7 mouse cellular contexts compared by ENCODE assay signal in the genomic region with DNA sequence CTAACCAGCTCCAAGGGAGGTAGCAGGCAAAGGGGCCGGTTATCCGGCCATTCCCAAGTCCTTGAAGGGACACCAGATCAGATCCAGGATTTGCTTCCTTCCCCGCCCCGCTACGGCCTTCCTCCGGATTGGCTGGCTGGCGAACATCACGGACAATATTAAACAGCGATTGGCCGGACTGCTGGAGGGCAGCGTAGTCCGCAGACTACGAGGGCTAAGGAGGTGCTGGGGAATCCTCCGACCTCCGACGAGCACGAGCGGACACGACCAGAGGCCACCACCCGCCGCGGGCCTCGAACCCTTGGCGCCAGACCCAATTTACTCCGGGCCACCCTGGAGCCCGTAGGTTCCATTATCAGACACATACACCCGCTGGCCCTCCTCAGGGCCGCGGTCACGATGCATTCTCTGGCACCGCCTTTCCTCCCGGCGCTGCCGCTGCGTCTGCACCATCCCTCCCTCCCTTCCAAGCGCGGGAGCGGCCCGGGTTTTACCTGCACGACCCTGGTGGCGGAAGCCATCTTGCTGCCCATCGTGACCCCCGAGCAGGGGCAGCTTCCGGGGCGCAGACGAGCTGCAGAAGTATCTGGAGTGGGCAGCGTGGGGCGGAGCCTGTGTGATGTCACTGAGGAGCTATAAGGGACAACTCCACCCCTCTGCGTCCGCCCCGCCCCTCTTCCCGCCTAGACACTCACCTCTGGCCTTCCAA. TPM values are rescaled to one million over a fixed set of nuclear protein-coding genes. Genes with fewer than 3 reads are reported as not detected.
A peak's percentile ranks its signal among the peaks of the same experiment; 100 is the strongest.
DNase-seq lines count a peak whose midpoint lies in the region; ATAC-seq lines count a peak whose summit lies in the region.

A gene (minus strand): TSS at position 624 of the 709 bp plus-strand sequence.

- peak within 1 kb of the TSS; percentile 81 for H3K4me3 ChIP-seq in embryonic facial prominence, embryonic 11.5 days (ENCODE audit: low read depth, low read length)
- H3K4me3 ChIP-seq in limb, embryonic 11.5 days (ENCODE audit: low read depth, low read length): peak within 1 kb of the TSS; percentile 80
- H3K4me3 ChIP-seq in midbrain, embryonic 14.5 days (replicated peaks; ENCODE audit: low read depth, low read length): peak within 1 kb of the TSS; percentile 72

- peak; percentile 93 for ATAC-seq in embryonic facial prominence, embryonic 11.5 days (replicated peaks; ENCODE audit: insufficient number of reproducible peaks, low FRiP score, low TSS enrichment, low read depth)
- peak; percentile 94 for ATAC-seq in limb, embryonic 11.5 days (ENCODE audit: insufficient number of reproducible peaks, low FRiP score, low TSS enrichment, low read depth)
- peak; percentile 97 for ATAC-seq in midbrain, embryonic 14.5 days (ENCODE audit: low FRiP score, low TSS enrichment)

- peak within 1 kb of the TSS; percentile 72 for H3K9ac ChIP-seq in embryonic facial prominence, embryonic 11.5 days (replicated peaks; ENCODE audit: low read length)
- H3K9ac ChIP-seq in limb, embryonic 11.5 days (ENCODE audit: low read length): peak within 1 kb of the TSS; percentile 70
- peak within 1 kb of the TSS; percentile 87 for H3K9ac ChIP-seq in midbrain, embryonic 14.5 days (replicated peaks; ENCODE audit: low read length)

- H3K9me3 ChIP-seq in embryonic facial prominence, embryonic 11.5 days (replicated peaks; ENCODE audit: control insufficient read depth, low read length): no peaks in the 10 kb centered on the region
- H3K9me3 ChIP-seq in limb, embryonic 11.5 days (ENCODE audit: control insufficient read depth, low read length): no peaks in the 10 kb centered on the region
- no peaks in the 10 kb centered on the region for H3K9me3 ChIP-seq in midbrain, embryonic 14.5 days (ENCODE audit: control insufficient read depth, low read length)

- WGBS in embryonic facial prominence, embryonic 11.5 days: under 1% methylated on average over 52 of the region's 52 CpGs
- under 1% methylated on average over 52 of the region's 52 CpGs for WGBS in limb, embryonic 11.5 days
- under 1% methylated on average over 52 of the region's 52 CpGs for WGBS in midbrain, embryonic 14.5 days

- DNase-seq in adrenal gland, postnatal 14 days: peak; percentile 96
- peak; percentile 93 for DNase-seq in embryonic facial prominence, embryonic 11.5 days (ENCODE audit: low spot score)
- DNase-seq in heart, adult 11 months: peak; percentile 100
- peak; percentile 97 for DNase-seq in kidney, adult 18-20 months
- peak; percentile 93 for DNase-seq in limb, embryonic 11.5 days (ENCODE audit: low spot score)
- DNase-seq in midbrain, embryonic 14.5 days: peak; percentile 93
- peak; percentile 91 to 97 for DNase-seq in spleen, adult 18-20 months

- no peaks in the 10 kb centered on the region for H3K27me3 ChIP-seq in embryonic facial prominence, embryonic 11.5 days (ENCODE audit: control insufficient read depth, insufficient read depth, low read length)
- no peaks in the 10 kb centered on the region for H3K27me3 ChIP-seq in limb, embryonic 11.5 days (ENCODE audit: control insufficient read depth, insufficient read depth, low read length)
- H3K27me3 ChIP-seq in midbrain, embryonic 14.5 days (ENCODE audit: control insufficient read depth, insufficient read depth, low read length): no peaks in the 10 kb centered on the region

- H3K4me1 ChIP-seq in embryonic facial prominence, embryonic 11.5 days (ENCODE audit: control insufficient read depth, insufficient read depth, low read length): 0 out of 2 replicates have a peak, but pooled peaks cover 2% of the 10 kb centered on the region
- H3K4me1 ChIP-seq in limb, embryonic 11.5 days (ENCODE audit: control insufficient read depth, insufficient read depth, low read length): no peaks in the 10 kb centered on the region
- H3K4me1 ChIP-seq in midbrain, embryonic 14.5 days (ENCODE audit: control insufficient read depth, insufficient read depth, low read length): peaks cover 3% of the 10 kb centered on the region; the same call in 1 of the 2 replicates

- H3K27ac ChIP-seq in embryonic facial prominence, embryonic 11.5 days (replicated peaks; ENCODE audit: low read depth, low read length): peak within 1 kb of the TSS; percentile 91
- H3K27ac ChIP-seq in limb, embryonic 11.5 days (replicated peaks; ENCODE audit: low read depth, low read length): peak within 1 kb of the TSS; percentile 80
- peak within 1 kb of the TSS; percentile 96 for H3K27ac ChIP-seq in midbrain, embryonic 14.5 days (replicated peaks; ENCODE audit: low read depth, low read length)

- H3K36me3 ChIP-seq in embryonic facial prominence, embryonic 11.5 days (replicated peaks; ENCODE audit: control insufficient read depth, insufficient read depth, low read depth, low read length): no peaks in the 10 kb centered on the region
- H3K36me3 ChIP-seq in limb, embryonic 11.5 days (ENCODE audit: control insufficient read depth, insufficient read depth, low read length): no peaks in the 10 kb centered on the region; the same call in 1 of the 2 replicates
- H3K36me3 ChIP-seq in midbrain, embryonic 14.5 days (ENCODE audit: control insufficient read depth, insufficient read depth, low read length): peaks cover 7% of the 10 kb centered on the region; the same call in 1 of the 2 replicates

- H3K4me2 ChIP-seq in embryonic facial prominence, embryonic 11.5 days (ENCODE audit: low read depth, low read length): peak within 1 kb of the TSS; percentile 44
- peak within 1 kb of the TSS; percentile 43 for H3K4me2 ChIP-seq in limb, embryonic 11.5 days (ENCODE audit: low read depth, severe bottlenecking)
- H3K4me2 ChIP-seq in midbrain, embryonic 14.5 days (ENCODE audit: low read length): peak within 1 kb of the TSS; percentile 58

RNA-seq across cellular contexts. Expression of the gene that starts here (rescaled TPM):
- total RNA-seq in adrenal gland, postnatal 14 days (2021): 265 and 269 TPM in 2 replicates
- 123 and 129 TPM in 2 replicates for polyA plus RNA-seq in embryonic facial prominence, embryonic 11.5 days (2014; fragmentation: Nextera tagmentation; extraction: Ambion mirVana)
- 102 and 110 TPM in 2 replicates for polyA plus RNA-seq in limb, embryonic 11.5 days (2014; fragmentation: Nextera tagmentation; extraction: Ambion mirVana)
- 132 and 142 TPM in 2 replicates for polyA plus RNA-seq in midbrain, embryonic 14.5 days (2014; fragmentation: Nextera tagmentation; extraction: Ambion mirVana)

Comparison
In these comparisons a context has a peak if more than half of its experiments do, and no peak if none do; other contexts are left out.
1. Peak in every context shown above with its lines: DNase-seq, ATAC-seq, H3K4me3 ChIP-seq and H3K27ac ChIP-seq.